In genomic region chr4:107538561-107538960, GRCm38 (mm10) we compare ENCODE assay signal across 14 mouse cellular contexts.
A peak's percentile ranks its signal among the peaks of the same experiment; 100 is the strongest.
DNase-seq lines count a peak whose midpoint lies in the region; ATAC-seq and TF ChIP-seq lines count a peak whose summit lies in the region.
"Had no signal": no experiment of that assay in that cellular context is flagged by ENCODE, and none has a peak within 500 bp of the region (broad histone marks: within the 10 kb centered on the region; RNA-seq: fewer than 3 reads in every experiment).

No protein-coding gene starts in this region.

- H3K36me3 ChIP-seq in midbrain, postnatal 0 days (ENCODE audit: insufficient read depth, low read length): no peaks in the 10 kb centered on the region
- no peaks in the 10 kb centered on the region for H3K36me3 ChIP-seq in midbrain, embryonic 11.5 days (ENCODE audit: control insufficient read depth, insufficient read depth, low read length)
- no peaks in the 10 kb centered on the region for H3K36me3 ChIP-seq in hindbrain, embryonic 11.5 days (ENCODE audit: control insufficient read depth, insufficient read depth, low read length)
- H3K36me3 ChIP-seq in limb, embryonic 13.5 days: no peaks in the 10 kb centered on the region
- H3K36me3 ChIP-seq: liver, embryonic 13.5 days had no signal

- H3K4me1 ChIP-seq in midbrain, postnatal 0 days (ENCODE audit: insufficient read depth, low read length): no peaks in the 10 kb centered on the region
- H3K4me1 ChIP-seq in midbrain, embryonic 11.5 days (ENCODE audit: control insufficient read depth, insufficient read depth, low read length): no peaks in the 10 kb centered on the region
- H3K4me1 ChIP-seq in hindbrain, embryonic 11.5 days (replicated peaks; ENCODE audit: control insufficient read depth, insufficient read depth, low read length): no peaks in the 10 kb centered on the region
- H3K4me1 ChIP-seq in limb, embryonic 13.5 days: peaks cover 52% of the 10 kb centered on the region
- H3K4me1 ChIP-seq: liver, embryonic 13.5 days had no signal

- H3K27me3 ChIP-seq in midbrain, postnatal 0 days (ENCODE audit: insufficient read depth, low read length): no peaks in the 10 kb centered on the region
- no peaks in the 10 kb centered on the region for H3K27me3 ChIP-seq in midbrain, embryonic 11.5 days (ENCODE audit: control insufficient read depth, insufficient read depth, low read length)
- no peaks in the 10 kb centered on the region for H3K27me3 ChIP-seq in hindbrain, embryonic 11.5 days (ENCODE audit: control insufficient read depth, insufficient read depth, low read length)
- H3K27me3 ChIP-seq in limb, embryonic 13.5 days: peaks cover 14% of the 10 kb centered on the region
- H3K27me3 ChIP-seq: liver, embryonic 13.5 days had no signal

- no peak overlapping the region for H3K27ac ChIP-seq in midbrain, postnatal 0 days (ENCODE audit: low read depth, low read length)
- H3K27ac ChIP-seq in midbrain, embryonic 11.5 days (ENCODE audit: low read depth, low read length): no peak overlapping the region
- H3K27ac ChIP-seq in hindbrain, embryonic 11.5 days (ENCODE audit: low read depth, low read length): no peak overlapping the region
- H3K27ac ChIP-seq in limb, embryonic 13.5 days: no peak overlapping the region
- H3K27ac ChIP-seq: liver, embryonic 13.5 days had no signal

- no peak overlapping the region for H3K9ac ChIP-seq in midbrain, postnatal 0 days (replicated peaks; ENCODE audit: low read length, poor library complexity, severe bottlenecking)
- H3K9ac ChIP-seq in midbrain, embryonic 11.5 days (ENCODE audit: low read length): no peak overlapping the region
- H3K9ac ChIP-seq in hindbrain, embryonic 11.5 days (ENCODE audit: low read depth, low read length): no peak overlapping the region
- peak overlapping the region; percentile 54 for H3K9ac ChIP-seq in limb, embryonic 13.5 days
- H3K9ac ChIP-seq: liver, embryonic 13.5 days had no signal

- peak; percentile 75 for DNase-seq in heart, adult 11 months
- DNase-seq in heart, postnatal 10 days: no peak
- DNase-seq in midbrain, postnatal 0 days (ENCODE audit: low spot score): no peak
- DNase-seq in midbrain, embryonic 11.5 days (ENCODE audit: low spot score, missing footprints): no peak
- DNase-seq in hindbrain, embryonic 11.5 days (ENCODE audit: low spot score): no peak
- no peak for DNase-seq in natural killer cell, adult 2 months (ENCODE audit: low spot score in 2 of 2)
- no peak for DNase-seq in urinary bladder, postnatal 4 days (ENCODE audit: low spot score in 2 of 2)
- DNase-seq: B cell, adult 2 months; heart, postnatal 14 days; liver, embryonic 13.5 days had no signal

- no peak for ATAC-seq in midbrain, postnatal 0 days (ENCODE audit: low FRiP score)
- ATAC-seq in midbrain, embryonic 11.5 days (ENCODE audit: low FRiP score): no peak
- 0 out of 2 replicates have a peak, but pooled peaks have one; percentile 22 for ATAC-seq in hindbrain, embryonic 11.5 days (ENCODE audit: low FRiP score)
- no peak for ATAC-seq in limb, embryonic 13.5 days (ENCODE audit: low FRiP score, low read depth)
- ATAC-seq: intestine, embryonic 16.5 days; lung, postnatal 0 days had no signal

- WGBS in midbrain, postnatal 0 days: 81% methylated on average over 3 of the region's 3 CpGs
- 80% methylated on average over 3 of the region's 3 CpGs for WGBS in midbrain, embryonic 11.5 days
- 64% methylated on average over 3 of the region's 3 CpGs for WGBS in hindbrain, embryonic 11.5 days
- 45% methylated on average over 3 of the region's 3 CpGs for WGBS in limb, embryonic 13.5 days

- no peaks in the 10 kb centered on the region for H3K9me3 ChIP-seq in midbrain, postnatal 0 days (ENCODE audit: low read length)
- H3K9me3 ChIP-seq in midbrain, embryonic 11.5 days (ENCODE audit: control insufficient read depth, low read length): no peaks in the 10 kb centered on the region
- H3K9me3 ChIP-seq in hindbrain, embryonic 11.5 days (ENCODE audit: control insufficient read depth, low read length): no peaks in the 10 kb centered on the region
- no peaks in the 10 kb centered on the region for H3K9me3 ChIP-seq in limb, embryonic 13.5 days
- H3K9me3 ChIP-seq: liver, embryonic 13.5 days; megakaryocyte, embryonic 14.5 days had no signal

- H3K4me3 ChIP-seq in midbrain, postnatal 0 days (ENCODE audit: low read depth, low read length): no peak overlapping the region
- H3K4me3 ChIP-seq in midbrain, embryonic 11.5 days (ENCODE audit: low read depth, low read length): no peak overlapping the region
- H3K4me3 ChIP-seq in hindbrain, embryonic 11.5 days (ENCODE audit: low read depth, low read length): no peak overlapping the region
- no peak overlapping the region for H3K4me3 ChIP-seq in limb, embryonic 13.5 days
- H3K4me3 ChIP-seq: liver, embryonic 13.5 days; megakaryocyte, embryonic 14.5 days had no signal

- no peak overlapping the region for H3K4me2 ChIP-seq in midbrain, postnatal 0 days (ENCODE audit: low read depth, low read length, poor library complexity, severe bottlenecking)
- no peak overlapping the region for H3K4me2 ChIP-seq in midbrain, embryonic 11.5 days
- H3K4me2 ChIP-seq in hindbrain, embryonic 11.5 days (replicated peaks; ENCODE audit: low read depth, low read length): no peak overlapping the region
- peak overlapping the region; percentile 46 for H3K4me2 ChIP-seq in limb, embryonic 13.5 days (replicated peaks)
- H3K4me2 ChIP-seq: liver, embryonic 13.5 days had no signal

- TF ChIP-seq CTCF in midbrain, postnatal 0 days (IDR thresholded peaks at IDR 0.05): 0 out of 2 replicates have a peak, but pooled peaks have one; percentile 14

- intact Hi-C loops in heart, postnatal 10 days (cut with DNase I): no loop called here
